Mouse (Mus musculus): ENCODE data around the gene Ogfr. TPM values are rescaled to one million over a fixed set of nuclear protein-coding genes. Genes with fewer than 3 reads are reported as not detected.

The Ogfr gene
- polyA plus RNA-seq, 1 experiment from 2014 or later: 54.6 TPM

DNA sequence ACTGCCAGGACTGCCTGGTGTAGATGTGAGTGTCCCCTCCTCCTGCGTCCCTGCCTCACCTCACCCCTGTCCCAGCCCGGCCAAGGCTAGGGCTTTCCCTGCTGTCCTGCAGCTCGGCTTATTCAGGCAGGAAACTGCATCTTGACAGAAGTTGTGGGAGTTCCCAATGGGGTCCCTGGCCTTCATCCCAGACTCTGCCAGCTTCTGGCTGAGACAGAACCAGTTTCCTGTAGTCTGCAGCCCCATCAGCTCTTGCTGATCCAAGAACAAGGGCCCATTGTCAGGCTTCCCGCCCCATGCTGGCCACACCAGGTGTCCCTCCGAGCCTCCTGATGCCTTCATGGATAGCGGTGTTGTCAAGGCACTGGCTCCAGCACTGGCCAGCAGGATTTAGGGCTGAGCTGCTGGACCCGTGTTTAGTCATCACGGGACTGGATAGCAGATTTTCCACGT is 11.6 kb downstream of the Ogfr start:
- Histone ChIP-seq H3K27me3 (ENCODE audit: control insufficient read depth, insufficient read depth, low read length) (peaks cover 42% of the 10 kb centered on the region), H3K27ac (replicated peaks in 1 of 2; ENCODE audit: control insufficient read depth in 1 of 2, insufficient read depth in 1 of 2, low read depth in 2 of 2, low read length in 2 of 2) (peak overlapping the region; percentile 4 to 47; a peak in 2 of 4 replicates), H3K4me3 (ENCODE audit: control insufficient read depth in 1 of 2, insufficient read depth in 1 of 2, low read depth in 1 of 2, low read length in 2 of 2) (no peak overlapping the region), H3K9ac (ENCODE audit: low read length) (no peak overlapping the region), H3K36me3 (ENCODE audit: control insufficient read depth, insufficient read depth, low read length) (peaks cover 3% of the 10 kb centered on the region; the same call in 1 of the 2 replicates), H3K4me1 (ENCODE audit: control insufficient read depth in 2 of 2, insufficient read depth in 2 of 2, low read length in 2 of 2) (peaks cover 5 to 14% of the 10 kb centered on the region in 2 experiments; a peak in 3 of 4 replicates), H3K4me2 (ENCODE audit: low read length) (no peak overlapping the region), H3K9me3 (ENCODE audit: control insufficient read depth, low read length) (no peaks in the 10 kb centered on the region)
- ATAC-seq (ENCODE audit: insufficient number of reproducible peaks, insufficient read depth, low FRiP score, low read depth): no peak; the same call in 1 of the 2 replicates
- 19% methylated on average over 9 of the region's 9 CpGs for WGBS

DNA sequence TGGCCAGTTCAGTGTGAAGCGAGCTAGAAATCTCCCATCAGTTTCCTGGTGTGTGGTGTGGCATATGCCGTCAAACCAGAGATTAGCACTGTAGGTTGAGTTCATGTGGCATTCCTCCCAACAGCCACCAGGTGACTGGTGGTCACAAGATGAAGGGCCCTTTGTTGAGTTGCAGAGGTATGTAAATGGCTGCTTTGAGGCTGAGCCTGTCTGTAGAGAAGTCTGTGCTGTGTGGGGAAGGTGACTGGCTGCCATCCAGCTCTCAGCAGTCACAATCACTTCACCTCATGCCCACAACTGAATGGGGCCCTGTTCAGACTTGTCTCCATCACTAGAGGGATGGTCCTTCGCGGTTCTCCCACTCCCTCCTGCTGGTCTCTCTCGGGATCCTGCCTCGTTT is 15.7 kb downstream of the Ogfr start:
- ATAC-seq (ENCODE audit: insufficient number of reproducible peaks, insufficient read depth, low FRiP score, low read depth): no peak
- H3K4me3 ChIP-seq (ENCODE audit: control insufficient read depth in 1 of 2, insufficient read depth in 1 of 2, low read depth in 1 of 2, low read length in 2 of 2): no peak overlapping the region
- no peak overlapping the region for H3K9ac ChIP-seq (ENCODE audit: low read length)
- peaks cover 5 to 11% of the 10 kb centered on the region in 2 experiments; a peak in 3 of 4 replicates for H3K4me1 ChIP-seq (ENCODE audit: control insufficient read depth in 2 of 2, insufficient read depth in 2 of 2, low read length in 2 of 2)
- H3K36me3 ChIP-seq (ENCODE audit: control insufficient read depth, insufficient read depth, low read length): no peaks in the 10 kb centered on the region
- no peak overlapping the region for H3K4me2 ChIP-seq (ENCODE audit: low read length)
- H3K9me3 ChIP-seq (ENCODE audit: control insufficient read depth, low read length): no peaks in the 10 kb centered on the region
- WGBS: 48% methylated on average over 6 of the region's 6 CpGs
- peaks cover 10% of the 10 kb centered on the region; the same call in 1 of the 2 replicates for H3K27me3 ChIP-seq (ENCODE audit: control insufficient read depth, insufficient read depth, low read length)
- H3K27ac ChIP-seq (replicated peaks in 1 of 2; ENCODE audit: control insufficient read depth in 1 of 2, insufficient read depth in 1 of 2, low read depth in 2 of 2, low read length in 2 of 2): no peak overlapping the region

DNA sequence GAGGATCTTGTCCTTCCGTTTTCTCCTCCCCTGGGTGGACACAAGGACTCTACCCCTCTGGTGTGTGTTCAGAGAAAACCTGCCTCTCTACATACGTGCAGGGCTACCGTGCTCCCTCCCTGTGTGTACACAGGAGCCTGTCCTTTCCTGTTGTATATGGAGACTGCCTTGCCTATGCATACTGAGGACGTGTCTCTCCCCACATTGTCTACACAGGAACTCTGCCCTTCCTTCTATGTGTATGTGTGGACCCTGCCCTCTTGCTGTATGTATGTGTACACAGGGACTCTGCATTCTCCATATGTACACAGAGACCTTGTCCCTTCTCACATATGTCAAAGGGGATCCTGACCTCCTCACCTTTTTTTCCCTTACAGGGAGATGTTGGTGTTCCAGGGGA is 21.2 kb downstream of the Ogfr start:
- ATAC-seq (ENCODE audit: insufficient number of reproducible peaks, insufficient read depth, low FRiP score, low read depth): no peak
- H3K27ac ChIP-seq (replicated peaks in 1 of 2; ENCODE audit: control insufficient read depth in 1 of 2, insufficient read depth in 1 of 2, low read depth in 2 of 2, low read length in 2 of 2): no peak overlapping the region
- H3K9ac ChIP-seq (ENCODE audit: low read length): no peak overlapping the region
- no peaks in the 10 kb centered on the region for H3K36me3 ChIP-seq (ENCODE audit: control insufficient read depth, insufficient read depth, low read length)
- H3K9me3 ChIP-seq (ENCODE audit: control insufficient read depth, low read length): no peaks in the 10 kb centered on the region
- no peak overlapping the region for H3K4me2 ChIP-seq (ENCODE audit: low read length)
- 0 out of 2 replicates have a peak, but pooled peaks cover 6% of the 10 kb centered on the region for H3K27me3 ChIP-seq (ENCODE audit: control insufficient read depth, insufficient read depth, low read length)
- 52% methylated on average over 4 of the region's 4 CpGs for WGBS
- H3K4me1 ChIP-seq (ENCODE audit: control insufficient read depth in 2 of 2, insufficient read depth in 2 of 2, low read length in 2 of 2): no peaks in the 10 kb centered on the region
- H3K4me3 ChIP-seq (ENCODE audit: control insufficient read depth in 1 of 2, insufficient read depth in 1 of 2, low read depth in 1 of 2, low read length in 2 of 2): no peak overlapping the region

DNA sequence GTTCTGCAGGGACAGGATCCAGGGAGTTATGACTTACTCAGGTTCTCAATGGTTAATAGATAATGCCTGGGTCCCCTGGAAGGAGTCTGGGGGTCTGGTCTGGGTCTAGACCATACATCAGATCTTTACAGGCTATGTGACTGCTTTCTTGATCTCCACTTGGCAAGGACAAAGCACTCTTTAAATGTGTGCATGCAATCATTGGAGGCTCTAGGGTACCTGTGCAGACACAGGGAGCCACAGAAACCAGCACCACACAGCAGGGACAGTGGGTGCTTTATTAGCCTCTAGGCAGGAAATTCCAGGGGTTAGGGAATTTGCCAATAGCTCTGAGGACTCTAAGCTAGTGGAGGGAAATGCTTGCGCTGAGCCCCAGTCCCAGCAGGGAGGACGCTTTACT is 22.8 kb downstream of the Ogfr start:
- Histone ChIP-seq H3K4me3 (ENCODE audit: control insufficient read depth in 1 of 2, insufficient read depth in 1 of 2, low read depth in 1 of 2, low read length in 2 of 2) (no peak overlapping the region), H3K36me3 (ENCODE audit: control insufficient read depth, insufficient read depth, low read length) (no peaks in the 10 kb centered on the region), H3K9me3 (ENCODE audit: control insufficient read depth, low read length) (no peaks in the 10 kb centered on the region), H3K4me2 (ENCODE audit: low read length) (no peak overlapping the region), H3K27me3 (ENCODE audit: control insufficient read depth, insufficient read depth, low read length) (0 out of 2 replicates have a peak, but pooled peaks cover 6% of the 10 kb centered on the region), H3K27ac (replicated peaks in 1 of 2; ENCODE audit: control insufficient read depth in 1 of 2, insufficient read depth in 1 of 2, low read depth in 2 of 2, low read length in 2 of 2) (no peak overlapping the region), H3K4me1 (ENCODE audit: control insufficient read depth in 2 of 2, insufficient read depth in 2 of 2, low read length in 2 of 2) (no peaks in the 10 kb centered on the region), H3K9ac (ENCODE audit: low read length) (no peak overlapping the region)
- no peak for ATAC-seq (ENCODE audit: insufficient number of reproducible peaks, insufficient read depth, low FRiP score, low read depth)
- WGBS: 68% methylated on average over 2 of the region's 2 CpGs

DNA sequence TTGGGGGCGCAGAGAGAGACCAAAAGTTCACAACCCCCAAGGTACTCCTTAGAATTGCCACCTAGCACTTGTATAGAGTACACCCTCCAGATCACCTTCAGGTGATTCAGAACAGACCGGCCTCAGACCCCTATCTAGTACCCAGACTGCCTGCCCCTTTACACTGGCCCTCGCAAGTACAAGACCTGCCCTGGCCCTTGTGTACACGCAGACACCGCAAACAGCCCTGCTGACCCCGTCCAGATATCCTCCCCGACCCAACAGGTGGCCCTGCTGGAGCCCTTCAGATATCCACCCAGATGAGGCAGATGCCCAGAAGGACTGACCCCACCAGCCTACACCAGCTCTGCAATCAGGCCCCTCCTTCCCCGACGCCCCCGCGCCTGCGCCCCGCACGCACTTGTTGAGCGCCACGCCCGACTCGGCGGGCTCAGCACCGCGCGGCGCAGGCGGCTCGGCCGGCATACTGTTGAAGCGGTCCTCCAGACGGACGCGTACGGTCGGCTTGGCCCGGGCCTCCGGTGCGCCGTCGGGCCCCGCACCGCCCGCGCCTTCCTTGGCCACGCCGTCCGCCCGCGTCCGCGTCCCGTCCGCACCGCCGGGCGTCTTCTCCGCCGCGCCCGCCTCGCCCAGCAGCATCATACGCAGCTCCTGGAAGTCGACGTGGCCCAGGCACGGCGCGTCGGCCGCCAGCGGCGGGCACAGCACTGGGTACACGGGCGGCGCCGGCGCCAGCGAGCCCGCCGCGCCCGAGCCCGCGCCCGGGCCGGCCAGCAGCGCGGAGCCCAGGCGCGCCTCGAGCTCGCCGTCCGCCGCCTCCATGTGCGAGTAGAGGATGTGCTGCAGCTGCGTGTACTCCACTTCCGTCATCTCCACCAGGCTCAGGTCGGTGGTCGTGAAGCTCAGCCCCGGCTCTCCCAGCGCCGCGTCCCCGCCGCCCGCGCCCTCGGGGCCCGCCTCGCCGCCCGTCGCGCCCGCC is 52.8 kb downstream of the Ogfr start:
- H3K27me3 ChIP-seq (ENCODE audit: control insufficient read depth, insufficient read depth, low read length): peaks cover 54% of the 10 kb centered on the region
- no peaks in the 10 kb centered on the region for H3K4me1 ChIP-seq (ENCODE audit: control insufficient read depth in 2 of 2, insufficient read depth in 2 of 2, low read length in 2 of 2)
- peaks cover 21% of the 10 kb centered on the region for H3K9me3 ChIP-seq (ENCODE audit: control insufficient read depth, low read length)
- peak overlapping the region; percentile 20 to 31 for H3K4me3 ChIP-seq (ENCODE audit: control insufficient read depth in 1 of 2, insufficient read depth in 1 of 2, low read depth in 1 of 2, low read length in 2 of 2)
- H3K36me3 ChIP-seq (ENCODE audit: control insufficient read depth, insufficient read depth, low read length): no peaks in the 10 kb centered on the region
- peak overlapping the region; percentile 55 for H3K4me2 ChIP-seq (ENCODE audit: low read length)
- 2% methylated on average over 80 of the region's 112 CpGs for WGBS
- no peak overlapping the region for H3K27ac ChIP-seq (replicated peaks in 1 of 2; ENCODE audit: control insufficient read depth in 1 of 2, insufficient read depth in 1 of 2, low read depth in 2 of 2, low read length in 2 of 2)
- no peak for ATAC-seq (ENCODE audit: insufficient number of reproducible peaks, insufficient read depth, low FRiP score, low read depth)
- H3K9ac ChIP-seq (ENCODE audit: low read length): no peak overlapping the region

DNA sequence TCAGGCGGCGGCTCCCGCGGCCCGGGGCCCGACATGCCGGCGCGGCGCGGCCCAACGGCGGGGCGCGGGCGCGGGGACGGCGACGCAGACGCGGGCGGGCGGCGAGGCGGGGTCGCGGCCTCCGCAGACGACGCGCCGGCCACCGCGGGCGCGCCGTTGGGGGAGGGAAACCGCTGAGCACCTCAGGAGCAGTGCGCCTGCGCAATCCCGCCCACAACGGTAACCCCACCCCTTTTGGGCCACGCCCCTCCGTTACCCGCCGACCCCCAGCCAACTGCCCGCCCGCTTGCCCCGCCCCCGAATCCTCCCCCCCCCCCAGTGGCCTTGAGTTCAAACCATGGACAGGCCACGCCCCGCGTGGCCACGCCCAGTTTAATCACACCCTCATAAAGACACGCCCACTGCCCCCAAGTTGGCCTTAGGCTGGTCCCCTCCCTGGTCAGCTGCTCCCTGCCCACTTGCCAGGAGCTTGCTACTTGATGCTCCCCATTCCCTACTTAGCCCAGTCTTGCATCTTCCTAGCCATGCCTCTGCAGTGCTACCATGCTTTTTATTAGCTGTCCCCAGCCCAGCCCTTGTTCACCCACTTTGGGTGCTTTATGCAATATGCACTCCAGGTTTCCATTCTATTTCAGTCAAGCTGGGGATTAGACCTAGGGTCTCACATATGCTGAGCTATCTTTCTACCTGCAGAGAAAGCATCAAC is 53.7 kb downstream of the Ogfr start, which contains the start of gene Tcfl5:
TSS of gene Tcfl5 (minus strand) at position 154 of the 706 bp plus-strand sequence.
- Histone ChIP-seq H3K4me3 (ENCODE audit: control insufficient read depth in 1 of 2, insufficient read depth in 1 of 2, low read depth in 1 of 2, low read length in 2 of 2) (peak within 1 kb of the TSS; percentile 20 to 31), H3K36me3 (ENCODE audit: control insufficient read depth, insufficient read depth, low read length) (no peaks in the 10 kb centered on the region), H3K9me3 (ENCODE audit: control insufficient read depth, low read length) (peaks cover 21% of the 10 kb centered on the region), H3K4me2 (ENCODE audit: low read length) (peak within 1 kb of the TSS; percentile 55), H3K27me3 (ENCODE audit: control insufficient read depth, insufficient read depth, low read length) (peaks cover 54% of the 10 kb centered on the region), H3K27ac (replicated peaks in 1 of 2; ENCODE audit: control insufficient read depth in 1 of 2, insufficient read depth in 1 of 2, low read depth in 2 of 2, low read length in 2 of 2) (no peak within 1 kb of the TSS), H3K4me1 (ENCODE audit: control insufficient read depth in 2 of 2, insufficient read depth in 2 of 2, low read length in 2 of 2) (no peaks in the 10 kb centered on the region), H3K9ac (ENCODE audit: low read length) (no peak within 1 kb of the TSS)
- ATAC-seq (ENCODE audit: insufficient number of reproducible peaks, insufficient read depth, low FRiP score, low read depth): no peak; the same call in 1 of the 2 replicates
- 5% methylated on average over 40 of the region's 56 CpGs for WGBS

DNA sequence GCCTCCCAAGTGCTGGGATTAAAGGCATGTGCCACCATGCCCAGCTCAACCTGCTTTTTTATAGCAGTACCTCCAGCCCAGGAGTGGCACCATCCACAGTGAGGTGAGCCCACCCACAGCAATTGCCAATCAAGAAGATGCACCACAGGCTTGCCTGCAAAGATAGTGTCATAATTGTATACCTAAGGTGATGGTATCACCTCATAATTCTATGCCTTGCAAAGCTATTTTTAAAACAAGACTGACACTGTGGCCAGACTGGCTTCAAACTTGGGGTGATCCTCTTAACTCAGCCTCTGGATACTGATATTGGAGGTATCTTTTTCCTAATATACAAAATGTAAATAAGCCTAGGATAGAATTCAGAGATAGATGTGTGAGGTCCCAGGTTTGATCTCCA is 54.6 kb downstream of the Ogfr start:
- Histone ChIP-seq H3K4me2 (ENCODE audit: low read length) (no peak overlapping the region), H3K4me3 (ENCODE audit: control insufficient read depth in 1 of 2, insufficient read depth in 1 of 2, low read depth in 1 of 2, low read length in 2 of 2) (no peak overlapping the region), H3K9me3 (ENCODE audit: control insufficient read depth, low read length) (peaks cover 21% of the 10 kb centered on the region), H3K9ac (ENCODE audit: low read length) (no peak overlapping the region), H3K4me1 (ENCODE audit: control insufficient read depth in 2 of 2, insufficient read depth in 2 of 2, low read length in 2 of 2) (no peaks in the 10 kb centered on the region), H3K27ac (replicated peaks in 1 of 2; ENCODE audit: control insufficient read depth in 1 of 2, insufficient read depth in 1 of 2, low read depth in 2 of 2, low read length in 2 of 2) (no peak overlapping the region), H3K36me3 (ENCODE audit: control insufficient read depth, insufficient read depth, low read length) (no peaks in the 10 kb centered on the region), H3K27me3 (ENCODE audit: control insufficient read depth, insufficient read depth, low read length) (peaks cover 54% of the 10 kb centered on the region)
- ATAC-seq (ENCODE audit: insufficient number of reproducible peaks, insufficient read depth, low FRiP score, low read depth): no peak
